ENCODE assay signal across 8 mouse cellular contexts in the genomic region with DNA sequence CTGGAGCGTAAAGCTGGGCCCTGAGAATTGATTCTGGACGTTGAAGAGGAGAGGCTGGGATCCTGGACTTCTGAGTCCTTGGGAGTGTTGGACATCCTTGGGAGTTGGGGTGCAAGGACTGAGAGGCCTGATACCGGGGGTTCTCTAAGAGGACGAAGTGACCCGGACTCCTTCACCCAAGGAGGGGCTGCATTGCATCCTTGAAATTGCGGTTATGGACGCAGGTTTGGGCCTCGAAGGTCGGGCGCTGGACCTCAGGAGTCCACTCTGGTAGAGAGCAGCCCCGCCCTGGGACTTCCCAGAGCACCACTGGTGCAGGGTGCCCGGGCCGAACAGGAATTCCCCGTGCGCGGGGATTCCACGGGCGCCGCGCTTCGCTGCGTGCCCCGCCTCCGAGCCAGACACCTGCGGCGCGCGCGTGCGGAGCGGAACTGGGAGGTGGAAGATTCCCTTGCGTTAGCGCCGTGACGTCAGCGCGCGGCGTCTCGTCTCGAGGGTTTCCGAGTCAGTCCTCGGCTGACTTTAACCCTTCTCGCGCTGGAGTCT. TPM values are rescaled to one million over a fixed set of nuclear protein-coding genes. Genes with fewer than 3 reads are reported as not detected.
DNase-seq lines count a peak whose midpoint lies in the region; ATAC-seq lines count a peak whose summit lies in the region.

No protein-coding gene starts in this region.

- DNase-seq in adrenal gland, adult 18-20 months (ENCODE audit: low spot score in 2 of 2): peak; percentile 83 to 84
- peak; percentile 96 for DNase-seq in embryo, embryonic 10 days (ENCODE audit: low spot score)
- peak; percentile 71 for DNase-seq in gastrocnemius, postnatal 10 days
- DNase-seq in left cerebral cortex, adult 9 months (ENCODE audit: low spot score in 2 of 2): peak; percentile 79 to 92
- peak; percentile 95 for DNase-seq in right cerebral cortex, adult 2 months (ENCODE audit: low spot score in 2 of 2)
- peak; percentile 79 for DNase-seq in urinary bladder, postnatal 25 days (ENCODE audit: low spot score)

- no peaks in the 10 kb centered on the region for H3K9me3 ChIP-seq in megakaryocyte, embryonic 14.5 days

- no peaks in the 10 kb centered on the region for H3K27me3 ChIP-seq in megakaryocyte, embryonic 14.5 days (replicated peaks)

- peak overlapping the region; percentile 94 for H3K4me3 ChIP-seq in megakaryocyte, embryonic 14.5 days (replicated peaks)

- H3K36me3 ChIP-seq in megakaryocyte, embryonic 14.5 days (replicated peaks; ENCODE audit: low read length): peaks cover 38% of the 10 kb centered on the region

- H3K4me1 ChIP-seq in megakaryocyte, embryonic 14.5 days: peaks cover 82% of the 10 kb centered on the region

- peak; percentile 71 for ATAC-seq in inflammation-experienced regulatory T-cells, adult 6 months

RNA-seq across cellular contexts. Expression of a gene that starts 0.4 kb away (rescaled TPM):
- total RNA-seq in adrenal gland, adult 18-20 months (2021): 1 to 10 TPM; 1.6 to 2.0 TPM
- total RNA-seq in gastrocnemius, postnatal 10 days (2021): under 1 TPM; 0.14 to 0.45 TPM
- 10 to 100 TPM; 37.3 to 50.8 (median 41.1) TPM for polyA plus RNA-seq in inflammation-experienced regulatory T-cells, adult 6 months (2017; shearing (Covaris generic))
- 8.3 and 10.0 TPM in 2 replicates for polyA plus RNA-seq in megakaryocyte, embryonic 14.5 days (2012; ENCODE audit: insufficient read depth, low replicate concordance)

RNA-seq across cellular contexts. Expression of a gene that starts 2.3 kb away (rescaled TPM):
- total RNA-seq in adrenal gland, adult 18-20 months (2021): 1 to 10 TPM; 1.5 to 1.9 TPM
- total RNA-seq in gastrocnemius, postnatal 10 days (2021): under 1 TPM; 0.66 to 0.72 TPM
- 100 to 1,000 TPM; 484 to 574 (median 552) TPM for polyA plus RNA-seq in inflammation-experienced regulatory T-cells, adult 6 months (2017; shearing (Covaris generic))
- polyA plus RNA-seq in megakaryocyte, embryonic 14.5 days (2012; ENCODE audit: insufficient read depth, low replicate concordance): 11.1 and 14.2 TPM in 2 replicates

RNA-seq across cellular contexts. Expression of a gene that starts 8.4 kb away (rescaled TPM):
- 10 to 100 TPM; 34.7 to 68.5 TPM for total RNA-seq in adrenal gland, adult 18-20 months (2021)
- 10 to 100 TPM; 11.9 to 22.2 TPM for total RNA-seq in gastrocnemius, postnatal 10 days (2021)
- 10 to 100 TPM in 1 of 3 experiments, 1 to 10 TPM in 1, under 1 TPM in 1; 0.79 to 15.0 (median 2.2) TPM for polyA plus RNA-seq in inflammation-experienced regulatory T-cells, adult 6 months (2017; shearing (Covaris generic))
- 20.9 and 273 TPM in 2 replicates for polyA plus RNA-seq in megakaryocyte, embryonic 14.5 days (2012; ENCODE audit: insufficient read depth, low replicate concordance)

RNA-seq across cellular contexts. Expression of a gene that starts 23.4 kb away (rescaled TPM):
- total RNA-seq in adrenal gland, adult 18-20 months (2021): 10 to 100 TPM; 31.8 to 40.6 TPM
- total RNA-seq in gastrocnemius, postnatal 10 days (2021): 1 to 10 TPM; 3.3 to 4.4 TPM
- polyA plus RNA-seq in inflammation-experienced regulatory T-cells, adult 6 months (2017; shearing (Covaris generic)): 1 to 10 TPM; 6.0 to 7.4 (median 6.0) TPM
- polyA plus RNA-seq in megakaryocyte, embryonic 14.5 days (2012; ENCODE audit: insufficient read depth, low replicate concordance): 2.1 and 5.5 TPM in 2 replicates

RNA-seq across cellular contexts. Expression of a gene that starts 35.5 kb away (rescaled TPM):
- total RNA-seq in adrenal gland, adult 18-20 months (2021): not detected
- total RNA-seq in gastrocnemius, postnatal 10 days (2021): not detected
- polyA plus RNA-seq in inflammation-experienced regulatory T-cells, adult 6 months (2017; shearing (Covaris generic)): not detected
- polyA plus RNA-seq in megakaryocyte, embryonic 14.5 days (2012; ENCODE audit: insufficient read depth, low replicate concordance): not detected in 2 replicates

Comparison
In these comparisons a context has a peak if more than half of its experiments do, and no peak if none do; other contexts are left out.
1. Peak in every context shown above with its lines: DNase-seq, ATAC-seq and H3K4me3 ChIP-seq.